Mouse (Mus musculus): ENCODE measurements around the gene Parp14.

The Parp14 gene

DNA sequence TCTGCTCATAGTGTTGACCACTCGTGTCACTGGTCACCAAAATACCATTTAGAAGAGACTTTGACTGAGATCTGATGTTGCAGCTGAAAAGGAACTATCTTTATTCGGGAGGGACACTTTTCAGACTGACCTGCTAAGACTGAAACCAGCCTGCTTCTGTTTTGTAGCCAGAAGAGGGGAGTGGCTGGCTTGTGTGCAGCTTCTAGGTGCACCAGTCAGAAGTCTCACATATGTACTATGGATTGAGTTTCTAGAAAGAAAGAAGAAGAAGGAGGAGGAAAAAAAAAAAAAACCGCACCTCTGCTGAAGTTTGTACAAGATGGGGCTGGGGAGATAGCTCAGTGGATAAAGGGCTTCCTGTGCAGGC is 88.2 kb downstream of the Parp14 start:
- DNase-seq, result no peak
